Comparison of ENCODE assay signal across 24 mouse cellular contexts in the genomic region with DNA sequence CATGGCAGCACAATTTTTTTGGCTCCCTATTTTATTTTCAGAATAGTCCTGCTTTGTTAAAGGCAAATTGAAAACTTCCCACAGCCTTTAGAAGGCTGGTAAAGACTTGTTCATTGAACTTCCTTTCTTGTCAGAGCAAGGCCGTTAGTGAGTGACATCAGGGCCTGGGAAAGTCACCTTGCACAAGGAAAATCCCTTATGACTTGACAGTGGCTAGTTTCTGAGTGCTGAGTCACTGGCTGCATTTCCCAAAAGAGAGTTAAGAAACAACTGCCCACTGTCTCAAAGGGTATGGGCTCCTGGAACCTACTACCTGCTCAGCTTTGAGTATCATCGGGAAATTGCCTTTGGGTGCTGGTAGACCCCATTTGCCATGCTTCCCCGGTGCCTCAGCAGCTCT.
A peak's percentile ranks its signal among the peaks of the same experiment; 100 is the strongest.
DNase-seq lines count a peak whose midpoint lies in the region; ATAC-seq and TF ChIP-seq lines count a peak whose summit lies in the region.
"Had no signal": no experiment of that assay in that cellular context is flagged by ENCODE, and none has a peak within 500 bp of the region (broad histone marks: within the 10 kb centered on the region; RNA-seq: fewer than 3 reads in every experiment).

No protein-coding gene starts in this region.

- H3K9me3 ChIP-seq in embryonic facial prominence, embryonic 10.5 days, result no peaks in the 10 kb centered on the region
- H3K9me3 ChIP-seq: embryonic facial prominence, embryonic 13.5 days; forebrain, embryonic 15.5 days; limb, embryonic 13.5 days; midbrain, embryonic 13.5 days; neural tube, embryonic 12.5 days had no signal

- peaks cover 18% of the 10 kb centered on the region for H3K4me1 ChIP-seq in embryonic facial prominence, embryonic 10.5 days

- TF ChIP-seq CTCF in Patski (IDR thresholded peaks at IDR 0.05), result no peak

- no peaks in the 10 kb centered on the region for H3K36me3 ChIP-seq in embryonic facial prominence, embryonic 10.5 days (replicated peaks)
- H3K36me3 ChIP-seq: embryonic facial prominence, embryonic 13.5 days; forebrain, embryonic 15.5 days; limb, embryonic 13.5 days; midbrain, embryonic 13.5 days; neural tube, embryonic 12.5 days had no signal

- in situ Hi-C loops in Patski (cut with MboI; ENCODE audit: low pct_unique_long_range_greater_than_20kb), result no loop called here

- H3K27ac ChIP-seq in embryonic facial prominence, embryonic 10.5 days (replicated peaks), result no peak overlapping the region
- H3K27ac ChIP-seq: embryonic facial prominence, embryonic 13.5 days; forebrain, embryonic 15.5 days; hindbrain, embryonic 14.5 days; limb, embryonic 13.5 days; midbrain, embryonic 13.5 days; neural tube, embryonic 12.5 days; stomach, postnatal 0 days had no signal

- 0 out of 2 replicates have a peak, but pooled peaks have one; percentile 14 for ATAC-seq in cerebellum, adult (ENCODE audit: insufficient number of reproducible peaks, low FRiP score, low TSS enrichment)
- ATAC-seq in Patski, result no peak
- ATAC-seq in granulocyte monocyte progenitor cell, adult 5-6 weeks (replicated peaks; ENCODE audit: poor library complexity, severe bottlenecking), result peak; percentile 56
- ATAC-seq: activated CD4-positive, CD25-positive, alpha-beta regulatory T cell, adult 4 months; forebrain, embryonic 15.5 days; intestine, postnatal 0 days; midbrain, embryonic 13.5 days had no signal

- no peak overlapping the region for H3K4me3 ChIP-seq in embryonic facial prominence, embryonic 10.5 days
- H3K4me3 ChIP-seq: embryonic facial prominence, embryonic 13.5 days; forebrain, embryonic 15.5 days; limb, embryonic 13.5 days; midbrain, embryonic 13.5 days; neural tube, embryonic 12.5 days had no signal

- CTCF ChIA-PET in Patski (lab: Charles Lee), result no interaction called here

- 77% methylated on average over 3 of the region's 3 CpGs for WGBS in embryonic facial prominence, embryonic 10.5 days

- no peaks in the 10 kb centered on the region for H3K27me3 ChIP-seq in Patski
- H3K27me3 ChIP-seq in embryonic facial prominence, embryonic 10.5 days (replicated peaks; ENCODE audit: low read depth, poor library complexity, severe bottlenecking), result no peaks in the 10 kb centered on the region
- H3K27me3 ChIP-seq: embryonic facial prominence, embryonic 13.5 days; forebrain, embryonic 15.5 days; limb, embryonic 13.5 days; midbrain, embryonic 13.5 days; neural tube, embryonic 12.5 days had no signal

- intact Hi-C loops in gastrocnemius, postnatal 14 days (cut with DNase I; ENCODE audit: low total_unique reads), result no loop called here

- POLR2A ChIA-PET in Patski (lab: Charles Lee), result no interaction called here

- no peak for DNase-seq in cerebellum, adult 11 months
- DNase-seq in 3T3-L1 (ENCODE audit: low read depth, low spot score) (peak; percentile 62), Patski (ENCODE audit: low read depth, low spot score) (peak; percentile 51)
- no peak for DNase-seq in embryo, embryonic 10.5 days (ENCODE audit: low spot score)
- no peak for DNase-seq in embryonic facial prominence, embryonic 10.5 days (ENCODE audit: low spot score)
- DNase-seq in gastrocnemius, postnatal 14 days, result no peak
- DNase-seq: cerebellum, adult 8-10 months; gastrocnemius, postnatal 36 days; heart, postnatal 36 days; layer of hippocampus, postnatal 36 days; lung, adult 2 months; right cerebral cortex, postnatal 4 days; thymus, postnatal 14 days had no signal

Comparison
In these comparisons a context has a peak if more than half of its experiments do, and no peak if none do; other contexts are left out.
1. DNase-seq: peak in 3T3-L1 (single experiment) and Patski (single experiment); none in cerebellum, adult 11 months (single experiment), embryo, embryonic 10.5 days (single experiment), embryonic facial prominence, embryonic 10.5 days (single experiment) and gastrocnemius, postnatal 14 days (single experiment).